Mouse (Mus musculus) hindbrain, embryonic 11.5 days (tissue): Measurements from ENCODE around the gene Usp35. TPM values are rescaled to one million over a fixed set of nuclear protein-coding genes. Genes with fewer than 3 reads are reported as not detected.

ENCODE experiments used
- ATAC-seq: fragments of 200-750 bp; cut with Nextera tagmentation; 2 replicates; pipeline ENCODE4 v1.8.0; 2017; ENCODE audit warnings: mild to moderate bottlenecking, moderate TSS enrichment, moderate library complexity; ENCODE audit not compliant: low FRiP score
- DNase-seq: peaks from one replicate; pipeline ENCODE4 v3.0.0-alpha.2; 2015; ENCODE audit warnings: low spot score
- H3K27ac ChIP-seq: fragments of 300-500 bp; sonication (generic); 2 replicates; pipeline ENCODE4 v1.5.1; 2014; ENCODE audit warnings: mild to moderate bottlenecking, low read depth, low read length
- H3K27me3 ChIP-seq: fragments of 300-500 bp; sonication (generic); 2 replicates; pipeline ENCODE4 v1.6.1; 2014; ENCODE audit warnings: mild to moderate bottlenecking, low read length, moderate library complexity, mixed read lengths; ENCODE audit not compliant: control insufficient read depth, insufficient read depth
- H3K36me3 ChIP-seq: fragments of 300-500 bp; sonication (generic); 2 replicates; pipeline ENCODE4 v1.6.1; 2014; ENCODE audit warnings: mild to moderate bottlenecking, low read length, moderate library complexity, mixed read lengths; ENCODE audit not compliant: control insufficient read depth, insufficient read depth
- H3K4me1 ChIP-seq: fragments of 300-500 bp; sonication (generic); replicated peaks from 2 replicates; pipeline ENCODE4 v1.6.1; 2014; ENCODE audit warnings: low read length, mixed read lengths; ENCODE audit not compliant: control insufficient read depth, insufficient read depth
- H3K4me2 ChIP-seq: fragments of 300-500 bp; sonication (generic); replicated peaks from 2 replicates; pipeline ENCODE4 v1.6.1; 2014; ENCODE audit warnings: mild to moderate bottlenecking, low read depth, low read length
- H3K4me3 ChIP-seq: fragments of 300-500 bp; sonication (generic); 2 replicates; pipeline ENCODE4 v1.5.1; 2014; ENCODE audit warnings: low read depth, low read length
- H3K9ac ChIP-seq: fragments of 300-500 bp; sonication (generic); 2 replicates; pipeline ENCODE4 v1.6.1; 2014; ENCODE audit warnings: low read depth, low read length
- H3K9me3 ChIP-seq: fragments of 300-500 bp; sonication (generic); 2 replicates; pipeline ENCODE4 v1.6.1; 2016; ENCODE audit warnings: low read length; ENCODE audit not compliant: control insufficient read depth
- WGBS: fragments of 180-500 bp; shearing (Covaris S2); extraction: QIAGEN DNeasy Blood & Tissue Kit; methylation state at CpG from one replicate; pipeline ENCODE4 v1.1.7; 2014; 5-methylcytosine and 5-hydroxymethylcytosine counted together
- polyA plus RNA-seq: library from polyadenylated mRNA; unstranded; fragments of >200 nt; fragmentation: Nextera tagmentation; extraction: Ambion mirVana; gene quantifications from 2 replicates; pipeline ENCODE4 v1.2.1, GENCODE M21; 2014

Gene Usp35
- polyA plus RNA-seq, 1 experiment from 2014 or later = 2.9 TPM

DNA sequence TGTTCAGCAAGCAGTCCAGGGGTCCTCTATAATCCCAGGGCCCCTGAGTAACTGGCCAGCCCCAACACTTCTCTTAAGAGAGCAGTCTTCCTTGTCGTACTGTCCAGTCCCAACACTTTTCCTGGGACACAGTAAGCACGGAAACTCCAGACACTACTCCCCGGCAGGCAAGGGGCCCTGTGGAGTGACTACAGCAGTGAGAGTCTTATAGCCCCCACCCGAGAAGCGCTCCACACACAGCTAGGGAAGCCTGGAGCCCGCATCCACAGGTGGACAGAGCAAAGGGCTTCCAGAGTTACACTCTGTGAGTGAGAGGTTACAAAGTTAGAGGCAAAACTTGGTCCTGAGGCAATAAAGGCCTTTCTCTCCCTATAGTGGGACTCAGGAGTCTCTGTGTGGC lies 17.6 kb upstream of the Usp35 start:
- DNase-seq (no peak), ATAC-seq (no peak)
- Histone ChIP-seq H3K4me3 (no peak overlapping the region), H3K36me3 (no peaks in the 10 kb centered on the region), H3K4me1 (no peaks in the 10 kb centered on the region), H3K27me3 (no peaks in the 10 kb centered on the region), H3K27ac (no peak overlapping the region), H3K9me3 (no peaks in the 10 kb centered on the region), H3K9ac (no peak overlapping the region), H3K4me2 (no peak overlapping the region)
- whole genome bisulfite sequencing = 90% methylated on average over 6 of the region's 6 CpGs

DNA sequence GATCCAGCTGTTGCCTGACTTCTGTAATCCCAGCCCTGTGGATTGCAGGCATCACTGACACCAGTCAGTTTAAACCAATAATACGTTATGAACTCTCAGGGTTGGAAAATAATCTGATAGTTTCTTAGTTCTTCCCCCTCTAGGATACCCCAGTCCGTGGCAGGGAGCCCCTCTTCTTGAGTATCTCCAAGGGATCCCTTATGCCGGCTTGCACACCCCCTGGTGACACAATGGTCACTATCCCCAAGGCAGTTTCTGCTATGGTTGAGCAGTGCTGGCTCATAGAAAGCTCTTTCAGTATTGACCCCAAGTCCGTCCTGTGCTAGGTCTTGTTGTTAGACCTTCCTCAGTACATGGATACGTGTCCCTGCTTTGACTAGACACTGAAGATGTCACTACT lies 17.0 kb upstream of the Usp35 start:
- H3K4me3 ChIP-seq = no peak overlapping the region
- 78% methylated on average over 5 of the region's 5 CpGs for WGBS
- no peaks in the 10 kb centered on the region for H3K27me3 ChIP-seq
- H3K4me1 ChIP-seq = no peaks in the 10 kb centered on the region
- no peak overlapping the region for H3K27ac ChIP-seq
- no peaks in the 10 kb centered on the region for H3K9me3 ChIP-seq
- ATAC-seq = no peak
- no peak overlapping the region for H3K9ac ChIP-seq
- no peak overlapping the region for H3K4me2 ChIP-seq
- no peaks in the 10 kb centered on the region for H3K36me3 ChIP-seq
- DNase-seq = no peak

DNA sequence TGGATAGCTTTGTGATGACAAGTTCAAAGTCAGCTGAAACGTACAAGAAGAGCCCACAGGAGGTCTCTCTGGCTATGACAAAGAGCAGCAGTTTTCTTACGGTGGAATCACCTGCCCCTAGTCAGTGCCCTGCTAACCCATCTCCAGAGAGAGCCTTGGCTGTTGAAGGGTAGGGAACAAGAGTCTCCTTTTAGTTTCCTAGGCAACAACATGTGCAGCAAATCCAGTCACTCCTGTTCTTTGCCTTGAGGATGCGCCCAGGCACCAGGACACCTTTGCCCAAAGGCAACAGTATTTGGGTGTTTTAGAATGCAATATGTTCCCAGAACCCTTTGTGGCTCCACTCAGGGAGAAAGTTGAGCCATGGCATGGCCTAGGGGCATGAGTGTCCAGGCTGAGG lies 16.5 kb upstream of the Usp35 start:
- Histone ChIP-seq H3K27ac (no peak overlapping the region), H3K4me3 (no peak overlapping the region), H3K9me3 (no peaks in the 10 kb centered on the region), H3K4me2 (no peak overlapping the region), H3K27me3 (no peaks in the 10 kb centered on the region), H3K9ac (no peak overlapping the region), H3K36me3 (no peaks in the 10 kb centered on the region), H3K4me1 (no peaks in the 10 kb centered on the region)
- ATAC-seq (no peak), DNase-seq (no peak)
- 91% methylated on average over 3 of the region's 3 CpGs for WGBS

DNA sequence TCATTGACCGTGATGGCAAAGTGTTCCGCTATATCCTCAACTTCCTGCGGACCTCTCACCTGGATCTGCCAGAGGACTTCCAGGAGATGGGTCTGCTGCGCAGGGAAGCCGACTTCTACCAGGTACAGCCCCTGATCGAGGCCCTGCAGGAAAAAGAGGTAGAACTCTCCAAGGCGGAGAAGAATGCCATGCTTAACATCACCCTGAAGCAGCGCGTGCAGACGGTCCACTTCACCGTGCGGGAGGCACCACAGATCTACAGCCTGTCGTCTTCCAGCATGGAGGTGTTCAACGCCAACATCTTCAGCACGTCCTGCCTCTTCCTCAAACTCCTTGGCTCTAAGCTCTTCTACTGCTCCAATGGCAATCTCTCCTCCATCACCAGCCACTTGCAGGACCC lies 15.6 kb upstream of the Usp35 start:
- Histone ChIP-seq H3K27ac (no peak overlapping the region), H3K4me3 (no peak overlapping the region), H3K9ac (no peak overlapping the region), H3K36me3 (no peaks in the 10 kb centered on the region), H3K4me1 (no peaks in the 10 kb centered on the region), H3K9me3 (no peaks in the 10 kb centered on the region), H3K27me3 (no peaks in the 10 kb centered on the region), H3K4me2 (no peak overlapping the region)
- ATAC-seq (no peak), DNase-seq (no peak)
- WGBS = 97% methylated on average over 15 of the region's 15 CpGs

DNA sequence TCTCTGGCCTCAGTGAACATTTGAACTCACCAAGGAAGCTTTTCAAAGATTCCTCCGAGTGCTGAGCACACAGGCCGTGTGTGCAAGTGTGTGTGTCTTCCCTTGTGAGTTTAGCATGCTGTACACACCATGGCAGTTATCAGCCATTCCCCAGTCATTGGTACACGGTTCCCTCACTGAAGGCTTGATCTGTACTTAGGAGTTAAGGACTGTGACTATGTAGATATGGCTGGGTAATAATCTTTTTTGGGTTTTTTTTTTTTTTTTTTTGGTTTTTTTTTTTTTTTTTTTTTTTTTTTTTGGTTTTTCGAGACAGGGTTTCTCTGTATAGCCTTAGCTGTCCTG lies 15.0 kb upstream of the Usp35 start:
- no peaks in the 10 kb centered on the region for H3K4me1 ChIP-seq
- no peak overlapping the region for H3K4me3 ChIP-seq
- H3K9me3 ChIP-seq = no peaks in the 10 kb centered on the region
- no peak overlapping the region for H3K4me2 ChIP-seq
- H3K36me3 ChIP-seq = no peaks in the 10 kb centered on the region
- H3K27me3 ChIP-seq = no peaks in the 10 kb centered on the region
- DNase-seq (no peak), ATAC-seq (no peak)
- 79% methylated on average over 3 of the region's 4 CpGs for WGBS
- no peak overlapping the region for H3K27ac ChIP-seq
- H3K9ac ChIP-seq = no peak overlapping the region

DNA sequence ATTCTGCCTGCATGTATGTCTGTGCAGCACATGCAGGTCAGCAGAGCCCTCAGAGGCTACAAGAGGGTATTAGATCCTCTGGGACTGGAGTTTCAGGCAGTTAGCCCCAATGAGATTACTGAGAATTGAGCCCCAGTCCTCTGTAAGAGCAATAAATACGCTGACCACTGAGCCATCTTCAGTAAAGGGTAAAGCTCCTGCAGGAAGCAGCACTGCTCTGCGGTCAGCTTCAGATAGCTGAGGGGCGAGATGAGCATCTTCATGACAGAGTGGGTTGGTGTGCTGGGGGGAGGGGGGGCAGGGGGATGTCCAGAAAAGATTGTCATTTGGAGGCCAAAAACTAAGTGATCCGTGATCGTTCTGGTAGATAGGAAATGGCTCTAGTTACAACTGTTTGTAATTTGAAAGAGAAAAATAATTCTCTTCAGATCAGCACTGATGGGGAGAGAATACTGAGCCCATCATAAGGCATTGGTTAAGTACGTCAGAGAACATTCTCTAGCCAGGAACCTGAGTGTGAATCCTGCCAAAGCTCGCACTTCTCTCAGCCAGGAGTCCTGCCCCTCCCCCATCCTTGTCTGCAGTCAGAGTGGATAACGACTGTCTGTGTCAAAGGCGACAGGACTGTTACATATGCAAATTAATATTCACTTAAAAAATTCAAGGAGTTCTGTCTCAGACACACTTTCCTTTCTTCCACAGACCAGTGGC lies 14.4 kb upstream of the Usp35 start:
- no peaks in the 10 kb centered on the region for H3K4me1 ChIP-seq
- H3K36me3 ChIP-seq = no peaks in the 10 kb centered on the region
- H3K9me3 ChIP-seq = no peaks in the 10 kb centered on the region
- DNase-seq = no peak
- H3K4me3 ChIP-seq = no peak overlapping the region
- no peak overlapping the region for H3K27ac ChIP-seq
- ATAC-seq = no peak
- no peaks in the 10 kb centered on the region for H3K27me3 ChIP-seq
- 78% methylated on average over 9 of the region's 9 CpGs for WGBS
- no peak overlapping the region for H3K9ac ChIP-seq
- H3K4me2 ChIP-seq = no peak overlapping the region

DNA sequence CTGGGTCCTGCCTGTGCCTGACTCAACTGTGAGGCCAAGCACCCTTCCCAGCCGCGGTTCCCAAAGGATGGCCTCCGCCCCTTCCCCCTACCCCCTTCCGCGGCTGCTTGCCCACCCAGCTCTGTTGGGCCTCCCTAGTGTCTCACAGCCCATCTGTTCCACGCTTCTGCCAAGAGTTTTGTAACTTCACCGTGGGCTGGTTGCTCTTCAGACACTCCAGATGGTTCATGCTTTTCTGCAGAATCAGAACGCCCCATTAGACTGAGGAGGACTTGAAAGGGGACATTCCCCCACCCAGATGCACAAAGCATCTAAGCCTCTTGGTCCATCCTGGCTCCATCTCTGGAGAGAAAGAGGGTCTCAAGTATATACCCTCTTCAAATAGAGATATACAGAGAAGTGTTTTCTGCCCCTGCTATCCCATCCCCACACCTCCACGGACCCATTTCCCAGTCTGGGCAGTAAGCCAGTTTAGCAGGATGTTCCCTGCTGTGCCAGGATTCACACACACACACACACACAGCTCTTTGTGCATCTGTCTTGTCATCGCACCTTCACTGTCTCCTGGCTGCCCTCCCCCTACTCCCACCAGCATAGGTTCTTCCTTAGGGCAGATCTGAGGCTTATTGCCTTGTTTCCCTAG lies 13.5 kb upstream of the Usp35 start:
- ATAC-seq (no peak), DNase-seq (no peak)
- Histone ChIP-seq H3K4me3 (no peak overlapping the region), H3K4me2 (no peak overlapping the region), H3K27ac (no peak overlapping the region), H3K36me3 (no peaks in the 10 kb centered on the region), H3K27me3 (no peaks in the 10 kb centered on the region), H3K4me1 (no peaks in the 10 kb centered on the region), H3K9me3 (no peaks in the 10 kb centered on the region), H3K9ac (no peak overlapping the region)
- 68% methylated on average over 10 of the region's 10 CpGs for WGBS

DNA sequence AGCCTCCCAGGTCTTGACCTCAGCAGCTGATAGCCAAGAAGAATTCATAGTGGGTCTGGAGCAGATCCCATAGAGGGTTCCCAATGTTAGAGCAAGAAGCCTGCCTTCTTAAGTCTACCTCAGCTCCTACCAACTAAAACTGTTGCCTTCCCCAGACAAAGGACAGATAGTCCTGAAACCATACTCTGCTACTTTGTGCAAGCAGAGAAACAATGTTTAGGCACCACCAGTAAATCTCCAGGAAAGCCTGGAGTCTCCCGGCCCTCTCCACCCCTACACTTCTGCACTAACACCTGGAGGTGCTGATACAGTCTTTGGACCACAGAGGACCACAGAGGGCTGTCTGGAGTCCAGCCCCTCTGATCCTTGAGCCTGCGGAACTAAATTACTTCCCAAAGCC lies 12.8 kb upstream of the Usp35 start:
- 90% methylated on average over 2 of the region's 2 CpGs for WGBS
- no peak for DNase-seq

DNA sequence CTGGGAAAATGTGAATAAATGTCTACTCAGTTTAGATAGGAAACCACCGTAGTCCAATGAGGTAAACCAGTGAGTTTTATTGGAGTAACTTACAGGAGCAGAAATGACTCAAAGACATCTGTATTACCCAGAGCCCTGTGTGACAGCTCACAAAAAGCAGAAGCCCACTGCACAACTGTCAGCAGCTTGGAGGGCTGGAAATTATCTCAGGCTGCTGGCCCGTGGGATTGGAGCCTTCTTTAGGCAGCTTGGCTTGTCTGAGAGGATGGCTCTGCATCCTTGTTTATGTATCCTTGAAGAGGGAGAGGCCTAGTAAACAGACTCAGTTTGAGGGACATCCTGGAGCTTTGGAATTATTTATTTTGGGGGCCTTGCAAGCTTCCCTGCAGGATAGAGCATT lies 11.1 kb upstream of the Usp35 start:
- Histone ChIP-seq H3K9ac (no peak overlapping the region), H3K27ac (no peak overlapping the region), H3K9me3 (no peaks in the 10 kb centered on the region), H3K4me2 (no peak overlapping the region), H3K4me1 (no peaks in the 10 kb centered on the region), H3K4me3 (no peak overlapping the region), H3K27me3 (no peaks in the 10 kb centered on the region), H3K36me3 (no peaks in the 10 kb centered on the region)
- WGBS = 86% methylated on average over 2 of the region's 2 CpGs
- ATAC-seq (no peak), DNase-seq (no peak)

More for the DNA sequence above, 12.8 kb upstream of the Usp35 start:
- Histone ChIP-seq H3K36me3 (no peaks in the 10 kb centered on the region), H3K27me3 (no peaks in the 10 kb centered on the region), H3K4me1 (no peaks in the 10 kb centered on the region), H3K4me3 (no peak overlapping the region), H3K27ac (no peak overlapping the region), H3K4me2 (no peak overlapping the region), H3K9me3 (no peaks in the 10 kb centered on the region), H3K9ac (no peak overlapping the region)
- no peak for ATAC-seq
